Mouse (Mus musculus): ENCODE results near the gene Adcy7.

DNA sequence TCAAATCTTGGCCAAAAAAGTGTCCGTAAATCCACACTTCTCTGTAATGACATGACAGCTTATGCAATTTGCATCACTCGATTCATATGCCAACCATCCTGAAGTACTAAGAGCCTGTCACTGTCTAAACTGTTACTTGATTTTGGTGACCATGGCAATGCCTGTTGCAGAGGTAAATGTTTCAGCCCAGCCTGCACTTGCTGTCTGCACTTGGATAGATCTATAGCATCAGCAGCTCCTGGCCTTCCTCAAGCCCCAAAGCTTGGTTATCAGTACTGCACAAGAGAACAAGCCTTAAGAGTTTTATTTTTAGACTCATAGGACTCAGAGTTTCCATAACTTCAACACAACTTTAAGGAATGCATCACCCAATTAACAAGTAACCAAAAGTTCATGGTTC is 62.2 kb downstream of the Adcy7 start:
- TF ChIP-seq CTCF (IDR thresholded peaks at IDR 0.05; ENCODE audit: low read depth, low read length), result no peak
- no peak for TF ChIP-seq POLR2A (IDR thresholded peaks at IDR 0.05; ENCODE audit: borderline replicate concordance, low read depth, low read length)

All from bone marrow macrophage, adult 2 months (primary cell).